Mouse (Mus musculus) megakaryocyte-erythroid progenitor cell, adult 5-6 weeks (primary cell): ENCODE data around the gene Hivep2. TPM values are rescaled to one million over a fixed set of nuclear protein-coding genes. Genes with fewer than 3 reads are reported as not detected.

Experiments
- ATAC-seq: replicated peaks from 2 replicates; pipeline ENCODE4 v1.8.0; 2016; ENCODE audit warnings: mild to moderate bottlenecking, inconsistent platforms; ENCODE audit not compliant: severe bottlenecking, poor library complexity, low FRiP score, low TSS enrichment
- total RNA-seq, 2 experiments: library from RNA; stranded (forward) in 1 of 2; stranded (reverse) in 1 of 2; fragments of 200-1000, 215-1000 nt in 1 of 2; fragments of >200 nt in 1 of 2; fragmentation: Nextera tagmentation in 1 of 2; gene quantifications; 2 replicates each; pipeline ENCODE4 v1.2.3; 2014 to 2017

Hivep2 gene
- total RNA-seq (2014; fragmentation: Nextera tagmentation) (2.8 and 3.7 TPM in 2 replicates), total RNA-seq (2017) (0.46 and 0.94 TPM in 2 replicates)

- ATAC-seq, result no peak
These were observed at the start of gene Hivep2 for GRCm38 (mm10) chr10:13965974-13966829. Hivep2 (plus strand) TSS chr10:13966075.

GRCm38 (mm10) chr10:13916645-13917342 lies 49.1 kb upstream of the Hivep2 start:
- no peak for ATAC-seq

DNA sequence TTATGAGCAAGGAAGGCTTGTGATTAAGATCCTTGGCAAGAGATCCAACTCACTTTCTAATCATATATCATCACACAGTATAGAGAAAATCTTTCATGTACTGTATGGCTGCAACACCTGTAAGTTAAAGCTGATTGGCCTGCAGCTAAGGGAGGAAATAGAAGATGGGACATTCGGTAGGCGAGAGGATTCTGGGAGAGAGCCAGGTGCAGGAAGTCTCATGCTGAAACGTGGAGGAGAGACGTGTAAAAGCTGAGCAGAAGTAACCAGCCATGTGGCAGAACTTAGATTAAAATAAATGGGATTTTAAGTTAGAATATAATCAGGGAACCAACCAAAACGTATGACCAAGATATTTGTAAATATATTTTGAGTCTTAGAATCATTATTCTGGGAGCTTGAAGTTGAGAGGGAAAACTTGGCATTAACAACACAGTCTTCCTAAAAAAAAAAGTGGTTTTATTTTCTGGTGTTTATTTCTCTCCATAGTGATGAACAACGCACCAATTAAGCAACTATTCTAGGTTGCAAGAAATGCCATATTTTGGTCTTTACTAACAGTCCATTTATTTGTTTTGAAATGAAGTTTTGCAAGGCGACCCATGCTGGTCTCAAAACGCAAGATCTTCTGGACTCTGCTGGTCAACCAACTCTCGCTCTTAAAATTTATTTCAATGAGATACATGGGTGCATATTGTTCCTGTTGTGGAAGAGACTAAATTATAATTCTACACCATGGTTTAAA lies 44.1 kb upstream of the Hivep2 start:
- no peak for ATAC-seq

GRCm38 (mm10) chr10:13929306-13929705 lies 36.6 kb upstream of the Hivep2 start:
- peak; percentile 96 for ATAC-seq

GRCm38 (mm10) chr10:13932147-13932546 lies 33.7 kb upstream of the Hivep2 start:
- no peak for ATAC-seq

GRCm38 (mm10) chr10:13933320-13933719 lies 32.6 kb upstream of the Hivep2 start:
- no peak for ATAC-seq

- no peak for ATAC-seq
These were observed 30.2 kb upstream of the Hivep2 start for GRCm38 (mm10) chr10:13935646-13936045.

DNA sequence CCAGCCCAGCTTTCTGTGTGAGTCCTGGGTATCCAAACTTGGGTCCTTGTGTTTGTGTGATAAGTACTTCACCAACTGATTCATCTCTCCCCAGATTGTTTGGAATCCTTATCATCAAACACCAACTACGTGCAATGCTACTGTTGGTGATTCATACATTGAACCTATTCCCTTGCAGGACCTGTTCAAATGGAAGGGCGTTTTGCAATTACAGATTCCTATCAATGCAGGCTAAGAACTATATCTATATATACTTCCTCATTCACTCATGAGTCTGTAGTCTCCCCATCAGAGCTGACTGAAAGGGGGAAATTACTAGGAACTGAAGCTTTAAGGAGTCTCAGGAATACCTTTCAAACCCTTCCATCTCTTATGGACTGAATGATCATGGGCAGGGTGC lies 24.5 kb upstream of the Hivep2 start:
- ATAC-seq, result no peak; the same call in 1 of the 2 replicates

GRCm38 (mm10) chr10:13943706-13944105 lies 22.2 kb upstream of the Hivep2 start:
- no peak for ATAC-seq

DNA sequence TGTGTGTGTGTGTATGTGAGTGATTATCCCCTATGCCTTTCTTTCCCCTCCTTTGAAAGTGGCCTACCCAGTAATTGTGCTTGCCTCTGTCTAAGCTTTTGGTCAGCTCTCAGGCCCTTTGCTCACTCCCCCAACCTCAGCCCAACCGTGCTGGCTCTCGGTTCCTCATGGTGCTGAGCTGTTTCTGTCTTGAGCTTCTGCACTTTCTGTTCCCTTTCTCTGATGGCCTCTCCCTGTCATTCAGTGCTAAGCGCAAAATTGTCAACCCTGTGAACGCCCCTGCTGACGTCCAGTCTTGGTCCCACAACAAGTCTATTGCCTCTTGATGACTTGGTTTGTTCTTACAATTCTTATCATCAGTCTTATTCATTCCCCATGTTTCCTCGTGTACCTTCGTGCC lies 19.4 kb upstream of the Hivep2 start:
- no peak for ATAC-seq

- no peak for ATAC-seq
These were observed 2.9 kb upstream of the Hivep2 start for GRCm38 (mm10) chr10:13962965-13963364.

GRCm38 (mm10) chr10:13963908-13964500 lies 1.9 kb upstream of the Hivep2 start:
- ATAC-seq, result no peak

DNA sequence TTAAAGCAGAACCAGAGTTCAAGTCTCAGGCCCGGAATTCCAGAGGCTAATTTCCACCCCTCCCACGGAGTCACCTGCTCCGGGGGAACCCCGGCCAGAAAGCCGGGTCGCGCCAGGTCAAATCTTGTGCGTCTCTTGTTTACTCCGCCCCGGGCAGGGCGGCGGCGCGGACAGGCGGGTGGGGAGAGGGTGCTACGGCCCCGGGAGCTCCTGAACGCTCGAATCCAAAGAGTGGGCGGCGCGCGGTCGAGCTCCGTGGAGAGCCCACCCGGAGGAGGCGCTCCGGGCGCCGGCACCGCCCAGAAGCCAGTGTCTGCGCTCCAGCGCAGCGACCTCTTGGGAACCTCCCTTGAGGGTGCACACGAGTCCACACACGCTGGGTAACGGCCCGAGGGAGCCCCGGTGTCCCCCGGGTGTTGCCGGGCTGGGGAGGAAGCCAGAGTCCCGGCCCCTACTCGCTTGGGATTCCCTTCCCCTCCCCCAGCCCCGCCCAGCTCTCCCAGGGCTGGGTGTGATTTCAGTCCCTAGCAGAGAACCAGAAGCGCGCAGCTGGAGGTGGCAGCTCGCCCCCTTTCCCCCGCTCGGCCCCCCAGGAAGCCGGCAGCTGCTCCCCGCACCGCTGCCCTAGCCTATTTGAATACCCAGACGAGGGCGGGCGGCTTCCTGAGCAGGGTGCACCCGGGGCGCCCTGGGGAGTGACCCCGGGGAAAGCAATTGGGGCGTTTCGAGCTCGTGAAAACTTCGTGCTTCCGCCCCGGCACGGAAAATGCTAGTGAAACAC lies 1.2 kb upstream of the Hivep2 start:
- ATAC-seq, result peak; percentile 50

DNA sequence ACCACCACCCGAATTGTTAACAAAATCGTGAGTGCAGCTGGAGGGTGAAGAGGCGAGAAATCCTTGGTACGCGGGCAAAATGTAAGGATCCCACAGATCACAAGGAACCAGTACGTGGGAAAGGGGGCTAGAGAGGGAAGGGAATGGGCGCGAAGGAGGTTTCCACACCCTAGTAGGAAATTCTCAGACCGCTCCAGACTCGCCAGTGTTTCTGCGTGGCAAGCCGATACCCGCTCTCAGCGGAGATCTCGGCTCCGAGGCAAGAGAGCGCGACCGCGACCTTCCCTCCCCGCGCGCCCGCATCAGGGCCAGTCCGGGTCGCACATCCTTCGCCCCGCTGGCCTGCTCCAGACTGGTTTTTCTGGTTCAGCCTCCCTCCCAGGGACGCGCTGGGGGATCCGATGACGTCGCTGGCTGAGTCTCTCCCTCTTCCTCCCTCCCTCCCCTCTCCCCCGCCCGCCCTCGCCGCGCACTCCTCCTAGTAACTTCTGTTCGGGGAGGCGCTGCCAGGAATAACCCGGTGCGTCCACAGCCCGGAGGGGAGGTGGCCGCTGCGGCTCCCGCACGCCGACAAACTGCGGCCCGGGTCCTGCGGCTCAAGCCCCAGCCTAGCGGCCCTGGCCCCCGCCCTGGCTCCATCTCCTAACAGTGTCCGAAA lies 430 bp upstream of the Hivep2 start:
- 0 out of 2 replicates have a peak, but pooled peaks have one; percentile 9 for ATAC-seq

GRCm38 (mm10) chr10:13966830-13967450 lies 1.1 kb downstream of the Hivep2 start:
- ATAC-seq, result no peak

- ATAC-seq, result peak; percentile 42
These were observed 1.8 kb downstream of the Hivep2 start for GRCm38 (mm10) chr10:13967451-13968233.

GRCm38 (mm10) chr10:13968234-13968555 lies 2.3 kb downstream of the Hivep2 start:
- ATAC-seq, result no peak
